8 mouse cellular contexts compared by ENCODE assay signal in the genomic region with DNA sequence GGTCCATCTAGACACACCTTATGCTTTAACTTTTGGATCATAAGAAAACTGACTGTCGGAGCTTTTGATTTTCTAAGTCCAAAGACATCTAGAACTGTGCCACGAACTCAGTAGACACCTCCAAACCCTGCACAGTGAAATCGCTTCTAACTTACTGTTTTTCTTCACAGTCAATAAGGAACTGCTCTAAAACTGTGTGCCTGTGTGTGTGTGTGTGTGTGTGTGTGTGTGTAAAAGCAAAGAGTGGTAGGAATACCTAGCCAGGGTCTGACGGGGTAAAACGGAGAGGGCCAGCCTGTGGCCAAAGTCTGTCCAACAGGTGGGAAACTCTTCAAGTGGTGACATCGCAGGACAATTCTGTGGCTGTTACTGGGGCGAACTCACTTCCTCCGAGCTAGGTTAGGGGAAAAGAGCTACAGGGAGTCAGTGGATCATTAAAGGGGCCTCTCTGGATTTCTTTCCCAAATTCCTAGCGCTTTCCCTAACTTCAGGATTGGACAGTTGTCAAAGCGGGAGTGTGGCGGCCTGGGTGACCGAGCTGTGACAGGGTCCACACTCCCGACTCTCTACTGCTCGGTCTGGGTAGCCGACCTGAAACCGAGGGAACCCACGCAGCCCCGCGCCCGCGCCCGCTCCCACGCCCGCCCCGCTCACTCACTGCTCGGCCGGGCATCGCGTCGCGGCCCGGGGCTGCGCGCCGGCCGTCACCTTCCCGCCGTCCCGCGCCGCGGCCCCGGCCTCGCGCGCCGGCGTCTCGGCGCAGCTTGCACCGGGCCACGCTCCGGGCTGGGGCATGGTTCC. TPM values are rescaled to one million over a fixed set of nuclear protein-coding genes. Genes with fewer than 3 reads are reported as not detected.
A peak's percentile ranks its signal among the peaks of the same experiment; 100 is the strongest.
DNase-seq lines count a peak whose midpoint lies in the region; ATAC-seq and TF ChIP-seq lines count a peak whose summit lies in the region.

No protein-coding gene starts in this region.

- H3K36me3 ChIP-seq in heart, embryonic 11.5 days (ENCODE audit: control insufficient read depth, insufficient read depth, low read length) = no peaks in the 10 kb centered on the region
- H3K36me3 ChIP-seq in midbrain, embryonic 10.5 days = peaks cover 18% of the 10 kb centered on the region

- H3K27me3 ChIP-seq in heart, embryonic 11.5 days (ENCODE audit: control insufficient read depth, insufficient read depth, low read length) = no peaks in the 10 kb centered on the region
- H3K27me3 ChIP-seq in midbrain, embryonic 10.5 days (ENCODE audit: low read depth, poor library complexity, severe bottlenecking) = no peaks in the 10 kb centered on the region

- intact Hi-C loops in left cerebral cortex, postnatal 14 days (cut with DNase I) = loop anchor here (5.0 kb wide), 1 partner anchor 1648 kb away; the partner anchor contains the start of gene Zfp622

- TF ChIP-seq CTCF in bone marrow, adult 2 months (IDR thresholded peaks at IDR 0.05; ENCODE audit: control insufficient read depth, insufficient read depth, low read length) = no peak

- H3K4me1 ChIP-seq in bone marrow, adult 2 months (ENCODE audit: control insufficient read depth, insufficient read depth, low read length) = peaks cover 15% of the 10 kb centered on the region; the same call in 1 of the 2 replicates
- peaks cover 23% of the 10 kb centered on the region for H3K4me1 ChIP-seq in heart, embryonic 11.5 days (ENCODE audit: control insufficient read depth, insufficient read depth, low read length)
- peaks cover 23% of the 10 kb centered on the region for H3K4me1 ChIP-seq in midbrain, embryonic 10.5 days

- H3K4me2 ChIP-seq in heart, embryonic 11.5 days = peak overlapping the region; percentile 90

- peak overlapping the region; percentile 80 for H3K27ac ChIP-seq in bone marrow, adult 2 months (ENCODE audit: control insufficient read depth, insufficient read depth, low read depth, low read length, poor library complexity)
- H3K27ac ChIP-seq in heart, embryonic 11.5 days (ENCODE audit: low read depth, low read length) = peak overlapping the region; percentile 41; the same call in 1 of the 2 replicates
- peak overlapping the region; percentile 89 for H3K27ac ChIP-seq in midbrain, embryonic 10.5 days (replicated peaks)

- no peaks in the 10 kb centered on the region for H3K9me3 ChIP-seq in heart, embryonic 11.5 days (replicated peaks; ENCODE audit: control insufficient read depth, low read length)
- H3K9me3 ChIP-seq in midbrain, embryonic 10.5 days (replicated peaks) = no peaks in the 10 kb centered on the region

- peak; percentile 29 for DNase-seq in right cerebral cortex, postnatal 14 days
- no peak for DNase-seq in right cerebral cortex, adult 18-20 months
- DNase-seq in kidney, postnatal 10 days = peak; percentile 55
- no peak for DNase-seq in midbrain, embryonic 10.5 days (ENCODE audit: low spot score)
- DNase-seq in left cerebral cortex, postnatal 14 days (ENCODE audit: low spot score in 2 of 2) = no peak
- DNase-seq in retina, embryonic 14.5 days (ENCODE audit: low spot score) = no peak

- H3K9ac ChIP-seq in heart, embryonic 11.5 days (ENCODE audit: low read depth, low read length) = peak overlapping the region; percentile 81

- WGBS in bone marrow, adult 2 months = under 1% methylated on average over 53 of the region's 53 CpGs
- WGBS in heart, embryonic 11.5 days (ENCODE audit: insufficient replicate concordance) = 3% methylated on average over 34 of the region's 53 CpGs
- 3% methylated on average over 53 of the region's 53 CpGs for WGBS in midbrain, embryonic 10.5 days

- peak; percentile 58 for ATAC-seq in heart, embryonic 11.5 days (replicated peaks; ENCODE audit: insufficient number of reproducible peaks, low FRiP score, low TSS enrichment)

- no peak for TF ChIP-seq POLR2A in bone marrow, adult 2 months (IDR thresholded peaks at IDR 0.05; ENCODE audit: borderline replicate concordance, control insufficient read depth, low read depth, low read length)

- H3K4me3 ChIP-seq in bone marrow, adult 2 months (replicated peaks; ENCODE audit: control insufficient read depth, low read depth, low read length) = peak overlapping the region; percentile 73
- peak overlapping the region; percentile 85 for H3K4me3 ChIP-seq in heart, embryonic 11.5 days (ENCODE audit: low read depth, low read length)
- H3K4me3 ChIP-seq in midbrain, embryonic 10.5 days = peak overlapping the region; percentile 84

RNA-seq across cellular contexts. Expression of gene Otulin, which starts 0.5 kb away (rescaled TPM):
- 31.4 and 40.7 TPM in 2 replicates for polyA plus RNA-seq in bone marrow, adult 2 months (2011; ENCODE audit: insufficient read depth, insufficient read length, low replicate concordance, missing spikeins)
- 26.7 and 27.2 TPM in 2 replicates for polyA plus RNA-seq in heart, embryonic 11.5 days (2014; fragmentation: Nextera tagmentation; extraction: Ambion mirVana)
- 26.8 and 28.2 TPM in 2 replicates for polyA plus RNA-seq in midbrain, embryonic 10.5 days (2016; fragmentation: Nextera tagmentation; extraction: Ambion mirVana)
- 10 to 100 TPM; 20.8 to 23.1 TPM for total RNA-seq in left cerebral cortex, postnatal 14 days (2021)

RNA-seq across cellular contexts. Expression of gene Otulinl, which starts 51.4 kb away (rescaled TPM):
- 6.6 and 12.2 TPM in 2 replicates for polyA plus RNA-seq in bone marrow, adult 2 months (2011; ENCODE audit: insufficient read depth, insufficient read length, low replicate concordance, missing spikeins)
- polyA plus RNA-seq in heart, embryonic 11.5 days (2014; fragmentation: Nextera tagmentation; extraction: Ambion mirVana) = 3.5 and 5.4 TPM in 2 replicates
- 5.9 and 6.1 TPM in 2 replicates for polyA plus RNA-seq in midbrain, embryonic 10.5 days (2016; fragmentation: Nextera tagmentation; extraction: Ambion mirVana)
- total RNA-seq in left cerebral cortex, postnatal 14 days (2021) = 10 to 100 TPM; 28.8 to 33.1 TPM

Comparison
In these comparisons a context has a peak if more than half of its experiments do, and no peak if none do; other contexts are left out.
1. DNase-seq: peak in right cerebral cortex, postnatal 14 days (single experiment) and kidney, postnatal 10 days (single experiment); none in right cerebral cortex, adult 18-20 months (single experiment), midbrain, embryonic 10.5 days (single experiment), left cerebral cortex, postnatal 14 days (0 of 2) and retina, embryonic 14.5 days (single experiment).
2. Peak in every context shown above with its lines, with median percentiles within 50 percentile points of each other: H3K27ac ChIP-seq and H3K4me3 ChIP-seq.